Mouse (Mus musculus) C2C12 (cell line): ENCODE measurements around the gene Helz. TPM values are rescaled to one million over a fixed set of nuclear protein-coding genes. Genes with fewer than 3 reads are reported as not detected.

Source experiments
- H3K27me3 ChIP-seq: one replicate; pipeline ENCODE4 v1.6.1; 2011; ENCODE audit not compliant: control insufficient read depth, insufficient read depth, insufficient read length
- H3K36me3 ChIP-seq: one replicate; pipeline ENCODE4 v1.6.1; 2011; ENCODE audit not compliant: control insufficient read depth, insufficient read depth
- H3K4me3 ChIP-seq: one replicate; pipeline ENCODE4 v1.5.1; 2011; ENCODE audit warnings: mild to moderate bottlenecking, control low read depth; ENCODE audit not compliant: poor library complexity, insufficient read depth, severe bottlenecking
- H3K79me2 ChIP-seq: one replicate; pipeline ENCODE4 v1.6.1; 2011; ENCODE audit not compliant: control insufficient read depth, insufficient read depth
- H3K79me3 ChIP-seq: one replicate; pipeline ENCODE4 v1.6.1; 2011; ENCODE audit warnings: low read depth, control low read depth
- H3ac ChIP-seq: one replicate; pipeline ENCODE3; 2011; ENCODE audit warnings: low read depth; ENCODE audit not compliant: control insufficient read depth, insufficient read length
- CEBPB ChIP-seq: IDR thresholded peaks from one replicate; pipeline ENCODE4 v1.6.1; 2011; ENCODE audit warnings: low read depth, mild to moderate bottlenecking, control low read depth, moderate library complexity
- CTCF ChIP-seq: IDR thresholded peaks from one replicate; pipeline ENCODE4 v1.5.1; 2011; ENCODE audit not compliant: control insufficient read depth, insufficient read depth, insufficient read length
- FOSL1 ChIP-seq: IDR thresholded peaks from one replicate; pipeline ENCODE4 v1.8.0; 2011; ENCODE audit warnings: mild to moderate bottlenecking, low read length; ENCODE audit not compliant: poor library complexity, insufficient read depth, severe bottlenecking
- MAX ChIP-seq: IDR thresholded peaks from one replicate; pipeline ENCODE4 v1.6.1; 2011; ENCODE audit warnings: mild to moderate bottlenecking, control low read depth
- MYOD1 ChIP-seq: IDR thresholded peaks from one replicate; pipeline ENCODE4 v1.6.1; 2011; ENCODE audit warnings: low read depth; ENCODE audit not compliant: control insufficient read depth, insufficient read length
- MYOG ChIP-seq: IDR thresholded peaks from one replicate; pipeline ENCODE4 v1.6.1; 2011; ENCODE audit not compliant: control insufficient read depth, insufficient read length; ENCODE audit errors: extremely low read depth
- USF1 ChIP-seq: IDR thresholded peaks from one replicate; pipeline ENCODE4 v1.6.1; 2011; ENCODE audit warnings: low read depth, mild to moderate bottlenecking, control low read depth, moderate library complexity
- polyA plus RNA-seq: library from polyadenylated mRNA; unstranded; fragments of >200 nt; fragmentation: generic; extraction: Trizol; gene quantifications from one replicate; pipeline ENCODE4 v1.2.1, GENCODE M21; 2012; ENCODE audit warnings: missing spikeins

Helz gene
- polyA plus RNA-seq, 1 experiment, result 6.8 TPM

GRCm38 (mm10) chr11:107705060-107705459, 157.3 kb downstream of the Helz start:
- H3K79me2 ChIP-seq, result no peaks in the 10 kb centered on the region
- no peaks in the 10 kb centered on the region for H3K36me3 ChIP-seq
- no peak for TF ChIP-seq USF1
- TF ChIP-seq CEBPB, result no peak
- no peak for TF ChIP-seq MYOD1
- TF ChIP-seq CTCF, result no peak
- TF ChIP-seq MAX, result no peak
- TF ChIP-seq FOSL1, result no peak
- no peak for TF ChIP-seq MYOG
- H3ac ChIP-seq, result no peak overlapping the region
- no peaks in the 10 kb centered on the region for H3K27me3 ChIP-seq
- no peak overlapping the region for H3K4me3 ChIP-seq
- no peaks in the 10 kb centered on the region for H3K79me3 ChIP-seq

- Histone ChIP-seq H3K4me3 (no peak overlapping the region), H3K79me2 (no peaks in the 10 kb centered on the region), H3ac (no peak overlapping the region), H3K79me3 (no peaks in the 10 kb centered on the region), H3K36me3 (no peaks in the 10 kb centered on the region), H3K27me3 (no peaks in the 10 kb centered on the region)
- TF ChIP-seq MYOD1, result no peak
- TF ChIP-seq MAX, result no peak
- no peak for TF ChIP-seq USF1
- no peak for TF ChIP-seq MYOG
- no peak for TF ChIP-seq FOSL1
- TF ChIP-seq CEBPB, result no peak
- TF ChIP-seq CTCF, result no peak
These were observed 157.8 kb downstream of the Helz start for GRCm38 (mm10) chr11:107705476-107706074.

- Histone ChIP-seq H3K27me3 (no peaks in the 10 kb centered on the region), H3K36me3 (no peaks in the 10 kb centered on the region), H3K79me2 (peaks cover 2% of the 10 kb centered on the region), H3ac (no peak overlapping the region), H3K79me3 (no peaks in the 10 kb centered on the region), H3K4me3 (no peak overlapping the region)
- TF ChIP-seq USF1, result no peak
- no peak for TF ChIP-seq CEBPB
- TF ChIP-seq CTCF, result no peak
- no peak for TF ChIP-seq MYOD1
- TF ChIP-seq MAX, result no peak
- TF ChIP-seq MYOG, result no peak
- TF ChIP-seq FOSL1, result no peak
These were observed 160.3 kb downstream of the Helz start for GRCm38 (mm10) chr11:107707897-107708610.

GRCm38 (mm10) chr11:107710379-107710778, 162.6 kb downstream of the Helz start:
- H3K79me2 ChIP-seq, result peaks cover 5% of the 10 kb centered on the region

GRCm38 (mm10) chr11:107714368-107714767, 166.6 kb downstream of the Helz start:
- no peak overlapping the region for H3K4me3 ChIP-seq
- TF ChIP-seq USF1 (peak; percentile 36), MYOG (no peak), MYOD1 (peak; percentile 91), CTCF (no peak), FOSL1 (no peak), MAX (peak; percentile 80), CEBPB (no peak)

More at GRCm38 (mm10) chr11:107710379-107710778, 162.6 kb downstream of the Helz start:
- H3ac ChIP-seq, result no peak overlapping the region
- TF ChIP-seq MYOG (no peak), CTCF (no peak), CEBPB (no peak), MAX (no peak), FOSL1 (no peak), MYOD1 (no peak), USF1 (no peak)
- no peaks in the 10 kb centered on the region for H3K79me3 ChIP-seq
- no peaks in the 10 kb centered on the region for H3K27me3 ChIP-seq
- no peaks in the 10 kb centered on the region for H3K36me3 ChIP-seq
- H3K4me3 ChIP-seq, result no peak overlapping the region

More at GRCm38 (mm10) chr11:107714368-107714767, 166.6 kb downstream of the Helz start:
- no peaks in the 10 kb centered on the region for H3K36me3 ChIP-seq
- peaks cover 5% of the 10 kb centered on the region for H3K79me2 ChIP-seq
- no peaks in the 10 kb centered on the region for H3K27me3 ChIP-seq
- no peaks in the 10 kb centered on the region for H3K79me3 ChIP-seq
- no peak overlapping the region for H3ac ChIP-seq
